Mouse (Mus musculus) cortical plate, adult 2 months (tissue): ENCODE measurements at regions not wholly inside any gene's neighbourhood (a gene's known extent, or its start where the extent isn't known, plus 50 kb on each side); places are given as distances from the start of the nearest gene placed in this dataset.

Experiments used
- CTCF ChIP-seq: fragments of 200-500 bp; IDR thresholded peaks from 2 replicates; pipeline ENCODE4 v1.5.1; 2011; ENCODE audit warnings: mild to moderate bottlenecking, control low read depth, low read length; ENCODE audit not compliant: insufficient read depth; ENCODE audit errors: extremely low read depth
- POLR2A ChIP-seq: fragments of 200-500 bp; IDR thresholded peaks from 2 replicates; pipeline ENCODE4 v1.6.1; 2011; ENCODE audit warnings: mild to moderate bottlenecking, low read length, control low read depth; ENCODE audit not compliant: insufficient read depth; ENCODE audit errors: extremely low read depth

DNA sequence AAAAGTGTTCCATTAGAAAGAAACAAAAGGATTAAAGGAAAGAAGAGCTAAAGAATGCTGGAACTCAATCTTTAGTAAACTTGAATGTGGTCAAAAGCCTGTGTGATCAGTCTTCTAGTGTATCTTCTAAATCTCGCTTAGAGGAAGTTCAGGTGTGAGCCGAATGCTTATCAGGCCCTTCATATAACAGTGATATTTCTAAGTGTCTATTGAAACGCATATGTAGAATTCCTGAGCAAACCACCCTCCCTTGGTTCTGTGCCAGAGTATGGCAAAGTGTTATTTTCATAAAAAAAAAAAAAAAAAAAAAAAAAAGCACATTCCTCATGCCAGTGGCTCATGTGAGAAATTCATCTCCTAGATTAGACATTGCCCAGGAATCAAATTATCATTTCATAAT lies 681.2 kb downstream of the Hdgfl1 start:
- TF ChIP-seq POLR2A (no peak), CTCF (no peak)
